Mouse (Mus musculus): Measurements from ENCODE around the gene Zfand4.

- TF ChIP-seq CTCF (IDR thresholded peaks at IDR 0.05; ENCODE audit: low read depth, low read length) (no peak), GATA1 (IDR thresholded peaks at IDR 0.05; ENCODE audit: borderline replicate concordance, low read length) (no peak), TAL1 (conservative IDR thresholded peaks at IDR 0.05; ENCODE audit: low read depth, low read length) (no peak), POLR2AphosphoS5 (IDR thresholded peaks at IDR 0.05; ENCODE audit: insufficient replicate concordance, low read depth, low read length) (no peak), GATA2 (IDR thresholded peaks at IDR 0.05; ENCODE audit: borderline replicate concordance, low read depth, low read length) (no peak)
Measured at GRCm38 (mm10) chr6:116337835-116338501, 73.9 kb downstream of the Zfand4 start, which contains the start of gene March8.
